Mouse (Mus musculus) kidney, embryonic 14.5 days (tissue): ENCODE results near the gene Lyzl6. TPM values are rescaled to one million over a fixed set of nuclear protein-coding genes. Genes with fewer than 3 reads are reported as not detected.

Experiments used
- ATAC-seq: fragments of 200-750 bp; cut with Nextera tagmentation; 2 replicates; pipeline ENCODE4 v1.8.0; 2017; ENCODE audit warnings: moderate number of reproducible peaks, mild to moderate bottlenecking, moderate TSS enrichment, moderate library complexity; ENCODE audit not compliant: low FRiP score, low TSS enrichment
- H3K27ac ChIP-seq: fragments of 300-500 bp; sonication (generic); 2 replicates; pipeline ENCODE4 v1.5.1; 2014; ENCODE audit warnings: low read depth, mild to moderate bottlenecking, low read length, moderate library complexity, mixed read lengths
- H3K27me3 ChIP-seq: fragments of 300-500 bp; sonication (generic); 2 replicates; pipeline ENCODE4 v1.6.1; 2014; ENCODE audit warnings: mild to moderate bottlenecking, low read length; ENCODE audit not compliant: control insufficient read depth, insufficient read depth
- H3K36me3 ChIP-seq: fragments of 300-500 bp; sonication (generic); 2 replicates; pipeline ENCODE4 v1.6.1; 2014; ENCODE audit warnings: low read length, mixed read lengths; ENCODE audit not compliant: control insufficient read depth, insufficient read depth
- H3K4me1 ChIP-seq: fragments of 300-500 bp; sonication (generic); 2 replicates; pipeline ENCODE4 v1.6.1; 2014; ENCODE audit warnings: low read length, mixed read lengths; ENCODE audit not compliant: control insufficient read depth, insufficient read depth
- H3K4me2 ChIP-seq: fragments of 300-500 bp; sonication (generic); replicated peaks from 2 replicates; pipeline ENCODE4 v1.6.1; 2014; ENCODE audit warnings: low read depth, mild to moderate bottlenecking, low read length
- H3K4me3 ChIP-seq: fragments of 300-500 bp; sonication (generic); 2 replicates; pipeline ENCODE4 v1.5.1; 2014; ENCODE audit warnings: mild to moderate bottlenecking, low read length
- H3K9ac ChIP-seq: fragments of 300-500 bp; sonication (generic); 2 replicates; pipeline ENCODE4 v1.6.1; 2014; ENCODE audit warnings: low read depth, mild to moderate bottlenecking, low read length, moderate library complexity
- H3K9me3 ChIP-seq: fragments of 300-500 bp; sonication (generic); 2 replicates; pipeline ENCODE4 v1.6.1; 2016; ENCODE audit warnings: low read length; ENCODE audit not compliant: control insufficient read depth
- WGBS: fragments of 180-500 bp; shearing (Covaris S2); extraction: QIAGEN DNeasy Blood & Tissue Kit; methylation state at CpG from one replicate; pipeline ENCODE4 v1.1.7; 2014; 5-methylcytosine and 5-hydroxymethylcytosine counted together
- polyA plus RNA-seq: library from polyadenylated mRNA; unstranded; fragments of >200 nt; fragmentation: Nextera tagmentation; extraction: Ambion mirVana; gene quantifications from 2 replicates; pipeline ENCODE4 v1.2.1, GENCODE M21; 2014

Lyzl6 gene
- polyA plus RNA-seq, 1 experiment from 2014 or later, result not detected

DNA sequence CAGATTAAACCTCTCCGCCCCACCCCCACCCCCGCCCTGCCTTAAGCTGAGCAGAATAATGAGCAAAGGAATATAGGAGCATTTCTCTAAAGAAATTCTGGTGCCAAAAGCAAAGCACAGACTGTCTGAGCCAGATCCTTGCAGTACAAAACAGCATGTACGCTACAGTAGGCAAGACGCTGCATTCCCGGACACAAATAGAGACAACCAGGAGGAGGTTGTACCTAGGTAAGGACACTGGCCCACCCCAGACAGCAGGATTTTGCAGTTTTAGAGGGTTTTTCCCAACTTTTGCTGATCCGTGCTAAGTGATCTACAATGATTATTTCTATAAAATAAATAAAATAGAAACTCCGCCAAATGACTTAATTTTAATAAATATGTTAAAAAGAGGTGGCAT lies 10.0 kb upstream of the Lyzl6 start:
- H3K36me3 ChIP-seq, result no peaks in the 10 kb centered on the region
- no peaks in the 10 kb centered on the region for H3K9me3 ChIP-seq
- no peak overlapping the region for H3K4me2 ChIP-seq
- no peak for ATAC-seq
- 28% methylated on average over 7 of the region's 7 CpGs for WGBS
- no peak overlapping the region for H3K27ac ChIP-seq
- H3K9ac ChIP-seq, result no peak overlapping the region
- no peak overlapping the region for H3K4me3 ChIP-seq
- H3K4me1 ChIP-seq, result 0 out of 2 replicates have a peak, but pooled peaks cover 12% of the 10 kb centered on the region
- H3K27me3 ChIP-seq, result peaks cover 65% of the 10 kb centered on the region

DNA sequence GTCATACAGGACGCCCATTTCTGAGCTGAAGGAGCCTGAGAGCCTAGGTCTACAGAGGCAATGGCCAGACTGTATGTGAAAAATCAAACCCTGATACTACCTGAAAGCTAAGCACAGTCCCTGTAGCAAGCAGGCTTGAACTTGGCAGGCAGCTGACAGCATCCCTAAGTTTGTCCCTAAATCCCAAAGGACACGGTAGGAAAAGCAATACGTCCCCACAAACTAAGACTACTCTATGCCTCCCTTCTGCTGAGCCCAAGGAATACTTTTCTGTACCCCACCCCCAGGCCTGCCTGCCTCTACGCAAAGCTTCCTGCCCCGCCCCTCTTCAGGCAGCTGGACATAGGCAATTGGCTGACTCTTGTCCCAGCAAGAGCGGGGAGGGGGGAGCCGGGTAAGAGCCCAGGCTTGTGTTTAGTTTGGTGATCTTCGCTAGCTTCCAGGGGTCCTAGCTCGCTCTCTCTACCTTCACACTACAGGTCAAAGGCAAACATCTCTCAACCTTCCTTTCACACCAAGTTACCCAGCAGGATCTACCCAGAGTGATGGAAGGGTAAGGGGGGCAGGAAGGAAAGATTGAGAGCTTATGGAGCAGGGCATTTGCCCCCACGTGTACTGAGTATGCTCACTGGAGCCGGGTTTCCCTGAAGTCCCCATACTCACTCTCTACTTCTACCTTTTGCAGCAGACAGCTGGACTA lies 9.4 kb upstream of the Lyzl6 start:
- no peak for ATAC-seq
- H3K9me3 ChIP-seq, result no peaks in the 10 kb centered on the region
- H3K27ac ChIP-seq, result no peak overlapping the region
- H3K4me2 ChIP-seq, result no peak overlapping the region
- no peak overlapping the region for H3K9ac ChIP-seq
- 14% methylated on average over 11 of the region's 11 CpGs for WGBS
- no peaks in the 10 kb centered on the region for H3K36me3 ChIP-seq
- H3K27me3 ChIP-seq, result peaks cover 59% of the 10 kb centered on the region
- H3K4me3 ChIP-seq, result no peak overlapping the region
- H3K4me1 ChIP-seq, result 0 out of 2 replicates have a peak, but pooled peaks cover 12% of the 10 kb centered on the region

DNA sequence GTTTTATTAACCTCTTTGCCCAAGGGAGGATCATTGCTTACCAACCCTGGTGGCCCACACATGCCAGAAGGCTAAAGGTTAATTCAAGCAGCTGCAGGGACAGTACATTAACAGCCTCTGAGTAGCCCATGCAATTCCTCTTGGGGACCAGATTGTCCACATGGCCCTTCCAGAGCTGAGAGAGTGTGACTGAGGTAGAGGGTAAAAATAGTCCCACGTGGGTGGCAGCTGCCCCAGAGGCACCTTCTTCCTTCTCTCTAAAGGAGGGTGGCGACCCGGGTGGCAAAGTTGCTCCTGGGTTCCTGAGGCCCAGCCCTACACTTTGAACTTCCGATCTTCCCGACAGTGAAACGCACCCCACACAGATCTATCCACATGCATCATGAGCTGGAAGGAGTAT lies 7.6 kb upstream of the Lyzl6 start:
- Histone ChIP-seq H3K4me2 (no peak overlapping the region), H3K9me3 (no peaks in the 10 kb centered on the region), H3K27me3 (peaks cover 41% of the 10 kb centered on the region), H3K4me1 (0 out of 2 replicates have a peak, but pooled peaks cover 12% of the 10 kb centered on the region), H3K27ac (no peak overlapping the region), H3K36me3 (no peaks in the 10 kb centered on the region), H3K4me3 (no peak overlapping the region), H3K9ac (no peak overlapping the region)
- WGBS, result 61% methylated on average over 6 of the region's 6 CpGs
- ATAC-seq, result no peak

DNA sequence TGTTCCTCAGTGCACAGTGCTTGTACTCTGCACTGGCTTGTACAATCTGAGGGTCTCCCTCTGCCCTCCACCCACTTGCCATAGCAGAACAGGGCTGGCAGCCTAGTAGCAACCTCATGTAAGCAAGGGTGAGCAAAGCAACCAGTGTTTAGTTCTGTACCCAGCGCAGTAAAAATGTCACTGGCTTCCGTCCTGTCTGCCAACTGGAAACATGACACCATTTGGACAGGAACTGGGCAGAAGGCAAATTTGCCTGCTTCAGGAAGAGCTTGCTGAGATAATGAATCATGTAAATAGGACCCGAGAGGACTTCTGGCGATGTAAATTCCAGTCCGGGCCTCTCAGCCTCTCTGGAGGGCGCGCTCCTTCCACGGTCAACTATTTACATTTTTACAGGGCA lies 7.0 kb upstream of the Lyzl6 start:
- Histone ChIP-seq H3K4me2 (no peak overlapping the region), H3K27me3 (peaks cover 36% of the 10 kb centered on the region), H3K9ac (no peak overlapping the region)

DNA sequence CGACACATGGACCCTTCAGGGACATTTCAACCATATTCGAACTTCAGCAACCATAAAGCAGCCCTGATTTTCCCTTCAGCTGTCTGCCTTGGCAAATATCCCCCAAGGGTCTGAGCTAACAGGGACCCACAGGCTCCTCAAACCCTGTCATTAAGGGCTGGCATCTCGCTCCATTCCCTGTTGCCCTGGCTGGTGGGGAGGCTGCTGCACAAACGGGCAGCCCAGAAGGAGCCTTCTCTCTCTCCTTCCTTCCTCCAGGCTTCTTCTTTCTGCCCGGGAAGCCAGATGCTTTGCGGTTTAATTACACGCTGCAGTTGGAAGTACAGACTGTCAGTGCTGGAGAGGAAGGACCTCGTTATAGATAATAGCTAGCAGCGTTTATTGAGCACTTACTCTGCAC lies 4.5 kb upstream of the Lyzl6 start:
- H3K36me3 ChIP-seq, result no peaks in the 10 kb centered on the region
- no peak overlapping the region for H3K4me2 ChIP-seq
- H3K9me3 ChIP-seq, result no peaks in the 10 kb centered on the region
- no peaks in the 10 kb centered on the region for H3K4me1 ChIP-seq
- no peak for ATAC-seq
- H3K27me3 ChIP-seq, result peaks cover 34% of the 10 kb centered on the region
- H3K9ac ChIP-seq, result no peak overlapping the region
- WGBS, result 64% methylated on average over 9 of the region's 9 CpGs
- H3K4me3 ChIP-seq, result no peak overlapping the region
- H3K27ac ChIP-seq, result no peak overlapping the region

More for the DNA sequence above, 7.0 kb upstream of the Lyzl6 start:
- Histone ChIP-seq H3K4me1 (0 out of 2 replicates have a peak, but pooled peaks cover 12% of the 10 kb centered on the region), H3K36me3 (no peaks in the 10 kb centered on the region), H3K9me3 (no peaks in the 10 kb centered on the region), H3K4me3 (no peak overlapping the region), H3K27ac (no peak overlapping the region)
- ATAC-seq, result no peak
- 16% methylated on average over 8 of the region's 8 CpGs for WGBS

DNA sequence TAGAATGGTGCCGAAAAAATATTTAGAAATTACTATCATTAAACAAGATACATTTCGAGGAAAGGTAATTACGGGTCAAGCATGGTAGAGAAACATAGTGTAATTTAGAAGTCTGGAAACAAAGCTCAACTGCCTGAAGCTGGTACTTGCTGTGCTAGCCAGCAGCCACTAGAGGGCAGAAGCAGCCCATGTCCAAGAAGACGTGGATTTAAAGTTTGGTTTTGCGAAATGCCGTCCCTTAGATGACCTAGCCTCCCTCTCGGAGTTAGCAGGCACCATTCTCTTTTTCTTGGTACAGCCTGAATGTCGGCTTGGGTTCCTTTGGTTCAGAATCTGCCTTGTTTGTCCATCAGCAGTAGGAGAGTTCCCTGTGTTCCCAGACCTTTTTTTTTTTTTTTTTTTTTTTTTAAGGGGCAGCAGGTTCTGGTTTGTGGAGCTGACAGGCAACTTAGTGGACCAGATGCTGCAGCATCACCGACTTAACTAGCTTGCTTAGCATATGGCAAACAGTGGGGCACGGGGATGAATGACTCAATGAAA lies 787 bp upstream of the Lyzl6 start:
- no peak overlapping the region for H3K4me3 ChIP-seq
- H3K27me3 ChIP-seq, result peaks cover 22% of the 10 kb centered on the region
- H3K36me3 ChIP-seq, result no peaks in the 10 kb centered on the region
- no peak overlapping the region for H3K9ac ChIP-seq
- H3K9me3 ChIP-seq, result no peaks in the 10 kb centered on the region
- no peak overlapping the region for H3K27ac ChIP-seq
- no peak for ATAC-seq
- H3K4me1 ChIP-seq, result no peaks in the 10 kb centered on the region
- no peak overlapping the region for H3K4me2 ChIP-seq
- 3% methylated on average over 10 of the region's 10 CpGs for WGBS

DNA sequence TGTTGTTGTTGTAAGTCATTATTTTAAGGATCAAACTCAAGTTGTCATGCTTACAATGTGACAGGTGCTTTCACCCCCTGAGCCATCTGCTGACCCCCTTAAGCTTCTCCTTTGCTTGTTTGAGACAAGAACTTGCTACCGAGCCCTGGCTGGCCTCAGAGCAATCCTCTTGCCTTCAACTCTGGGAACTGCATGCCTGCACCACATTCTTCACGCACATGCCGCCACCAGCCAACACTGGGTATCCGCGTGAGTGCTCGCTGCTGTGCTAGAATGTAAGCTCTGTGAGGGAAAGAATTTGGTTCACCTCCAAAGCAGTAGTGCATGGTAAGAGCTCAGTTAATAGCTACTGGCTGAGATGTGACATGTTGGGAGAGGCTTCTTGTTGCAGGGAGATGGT lies 2.4 kb downstream of the Lyzl6 start:
- Histone ChIP-seq H3K27ac (no peak overlapping the region), H3K9me3 (no peaks in the 10 kb centered on the region), H3K36me3 (no peaks in the 10 kb centered on the region), H3K4me3 (no peak overlapping the region), H3K27me3 (peaks cover 22% of the 10 kb centered on the region), H3K4me1 (no peaks in the 10 kb centered on the region), H3K9ac (no peak overlapping the region), H3K4me2 (no peak overlapping the region)
- WGBS, result 82% methylated on average over 6 of the region's 6 CpGs
- no peak for ATAC-seq

DNA sequence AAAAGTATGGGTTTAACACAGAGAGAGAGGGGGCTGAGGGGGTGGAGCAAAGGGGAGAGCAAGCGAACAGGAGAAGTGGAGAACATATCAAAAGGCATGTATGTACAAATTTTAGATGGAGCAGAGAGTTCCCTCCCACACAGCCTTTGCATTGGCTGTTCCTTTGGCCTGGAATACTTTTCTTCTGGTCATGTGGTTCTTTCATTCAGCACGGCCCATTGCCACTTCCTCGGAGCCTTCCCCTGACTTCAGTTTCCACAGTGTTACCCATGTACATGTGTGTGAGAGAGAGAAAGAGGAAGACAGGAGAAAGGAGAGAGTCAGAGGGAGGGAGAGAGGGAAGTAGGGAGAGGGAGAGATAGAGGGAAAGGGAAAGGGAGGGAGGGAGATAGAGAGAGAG lies 3.2 kb downstream of the Lyzl6 start:
- Histone ChIP-seq H3K27me3 (peaks cover 19% of the 10 kb centered on the region), H3K4me2 (no peak overlapping the region), H3K4me1 (no peaks in the 10 kb centered on the region), H3K9me3 (no peaks in the 10 kb centered on the region), H3K4me3 (no peak overlapping the region), H3K36me3 (no peaks in the 10 kb centered on the region), H3K27ac (no peak overlapping the region), H3K9ac (no peak overlapping the region)
- ATAC-seq, result no peak
- WGBS, result 70% methylated on average over 3 of the region's 3 CpGs

DNA sequence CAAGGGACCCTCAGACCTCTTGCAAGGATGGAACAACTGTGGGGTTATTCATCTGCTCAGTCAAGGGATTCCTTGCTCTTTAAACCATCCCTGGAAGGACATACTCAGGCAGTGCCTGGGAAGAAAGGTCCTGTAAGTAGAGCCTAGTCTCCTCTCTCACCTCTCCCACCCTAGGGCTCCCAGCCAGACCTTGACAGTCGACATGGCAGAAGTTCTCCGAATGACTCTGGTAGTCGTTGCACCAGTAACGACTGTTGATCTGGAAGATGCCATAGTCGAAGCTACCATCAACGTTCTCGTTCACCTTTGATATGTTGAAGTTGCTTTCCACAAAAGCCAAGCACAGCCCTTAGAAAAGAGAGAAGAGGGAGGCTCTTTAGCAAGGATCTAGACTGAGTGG lies 3.9 kb downstream of the Lyzl6 start:
- Histone ChIP-seq H3K4me1 (no peaks in the 10 kb centered on the region), H3K36me3 (no peaks in the 10 kb centered on the region), H3K9ac (no peak overlapping the region), H3K27me3 (peaks cover 15% of the 10 kb centered on the region), H3K27ac (no peak overlapping the region), H3K4me3 (no peak overlapping the region), H3K9me3 (no peaks in the 10 kb centered on the region), H3K4me2 (no peak overlapping the region)
- no peak for ATAC-seq
- WGBS, result 86% methylated on average over 7 of the region's 7 CpGs
